Mouse (Mus musculus) testis, adult 2 months (tissue): ENCODE measurements around the gene Kctd21.

Experiments
- CTCF ChIP-seq: fragments of 200-500 bp; IDR thresholded peaks from 2 replicates; pipeline ENCODE4 v1.5.1; 2012; ENCODE audit warnings: low read depth, mild to moderate bottlenecking, inconsistent platforms, low read length, moderate library complexity; ENCODE audit not compliant: control insufficient read depth, insufficient read depth, insufficient replicate concordance
- POLR2A ChIP-seq: fragments of 200-500 bp; IDR thresholded peaks from 2 replicates; pipeline ENCODE4 v1.6.1; 2012; ENCODE audit warnings: low read depth, mild to moderate bottlenecking, inconsistent platforms, low read length, moderate library complexity; ENCODE audit not compliant: control insufficient read depth

GRCm38 (mm10) chr7:97327376-97327775 lies 4.8 kb upstream of the Kctd21 start:
- no peak for TF ChIP-seq CTCF
- no peak for TF ChIP-seq POLR2A
